Mouse (Mus musculus) heart, postnatal 14 days (tissue): ENCODE results near the gene Cdh8. TPM values are rescaled to one million over a fixed set of nuclear protein-coding genes. Genes with fewer than 3 reads are reported as not detected.

ENCODE experiments used
- DNase-seq, 2 experiments: peaks; one replicate each; pipeline ENCODE4 v3.0.0; 2021 to 2022
- intact Hi-C: fragments of 180-260 bp; cut with DNase I; formaldehyde crosslinking; loops from one replicate; pipeline ENCODE4 v1.15.1; 2025
- long read RNA-seq, 2 experiments: library from polyadenylated mRNA; stranded (forward); transcript quantifications; one replicate each; pipeline ENCODE4 v2.0.0; 2021
- total RNA-seq, 2 experiments: library from RNA; stranded (reverse); gene quantifications; 2 replicates each; pipeline ENCODE4 v1.2.3; 2021

Gene Cdh8
- under 1 TPM; 0.32 to 0.33 TPM for total RNA-seq
- long read RNA-seq, experiment 1: 0 reads
- long read RNA-seq, experiment 2: 0 reads

DNA sequence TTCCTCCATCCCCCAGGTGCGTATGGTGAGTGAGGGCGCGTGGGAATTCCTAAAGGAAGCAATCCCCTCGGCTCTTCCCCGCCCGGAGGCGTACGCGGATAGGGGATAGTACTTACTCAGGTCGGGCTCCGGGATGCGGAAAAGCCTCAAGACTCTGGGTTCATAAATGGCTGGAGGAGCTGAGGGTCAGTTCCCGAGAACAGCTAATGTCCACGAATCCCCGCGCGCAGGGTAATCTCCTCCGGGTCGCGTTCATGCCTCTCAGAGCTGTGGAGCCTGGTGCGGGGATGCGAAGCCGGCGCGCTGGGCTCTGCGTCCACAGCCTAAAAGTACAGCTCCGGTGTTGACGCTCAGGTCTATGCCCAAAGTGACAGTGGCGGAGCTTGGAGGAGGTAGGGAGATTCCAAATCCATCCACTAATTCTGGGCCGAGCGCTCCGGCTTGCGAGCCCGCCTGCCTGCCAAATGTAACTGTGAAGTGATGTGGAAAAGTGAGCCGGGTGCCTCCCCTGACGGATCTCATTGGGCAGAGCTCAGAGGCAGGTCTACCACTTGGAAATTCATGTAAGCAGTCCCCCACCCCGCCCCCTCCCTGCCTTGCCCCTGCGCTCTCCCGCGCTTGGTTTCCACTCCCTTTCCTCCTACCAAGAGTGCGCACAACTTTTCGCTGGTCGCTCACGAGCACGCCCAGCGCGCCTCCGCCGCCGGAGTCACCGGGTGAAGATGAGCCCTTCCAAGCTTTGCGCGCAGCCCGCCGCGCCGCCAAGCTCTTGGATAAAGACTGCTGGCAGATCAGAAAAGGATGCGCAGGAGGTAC lies at the start of gene Cdh8:
Gene Cdh8, minus strand, starts transcription at position 506 of the 816 bp plus-strand sequence.
- DNase-seq: peak; percentile 3 to 5
- intact Hi-C loops: no loop called here

- peak; percentile 8 to 14 for DNase-seq
- intact Hi-C loops: no loop called here
These were observed 30.2 kb upstream of the Cdh8 start for GRCm38 (mm10) chr8:99446506-99446905.

GRCm38 (mm10) chr8:99425901-99426300 lies 9.6 kb upstream of the Cdh8 start:
- intact Hi-C loops: no loop called here
- no peak for DNase-seq

DNA sequence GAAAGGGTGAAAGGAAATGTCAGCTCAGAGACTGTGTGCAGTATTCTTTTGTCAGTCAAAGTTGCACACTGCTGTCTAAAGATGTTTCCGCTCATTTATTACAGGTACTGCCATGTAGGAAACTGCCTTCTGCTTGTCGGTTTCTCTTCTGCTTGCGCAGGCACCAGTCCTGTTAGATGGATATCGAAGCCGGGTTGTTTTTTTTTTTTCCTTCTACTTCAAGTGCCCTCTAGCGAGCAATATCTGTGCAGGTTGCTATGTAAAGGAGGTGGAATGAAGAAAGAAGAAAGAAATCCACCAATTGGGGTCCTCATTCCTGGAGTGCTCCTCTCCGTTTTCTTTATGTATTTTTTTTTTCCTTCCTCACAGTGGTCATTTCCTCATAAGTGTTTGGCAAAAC lies 5.2 kb upstream of the Cdh8 start:
- no peak for DNase-seq
- intact Hi-C loops: no loop called here

GRCm38 (mm10) chr8:99419726-99420125 lies 3.5 kb upstream of the Cdh8 start:
- DNase-seq: no peak

DNA sequence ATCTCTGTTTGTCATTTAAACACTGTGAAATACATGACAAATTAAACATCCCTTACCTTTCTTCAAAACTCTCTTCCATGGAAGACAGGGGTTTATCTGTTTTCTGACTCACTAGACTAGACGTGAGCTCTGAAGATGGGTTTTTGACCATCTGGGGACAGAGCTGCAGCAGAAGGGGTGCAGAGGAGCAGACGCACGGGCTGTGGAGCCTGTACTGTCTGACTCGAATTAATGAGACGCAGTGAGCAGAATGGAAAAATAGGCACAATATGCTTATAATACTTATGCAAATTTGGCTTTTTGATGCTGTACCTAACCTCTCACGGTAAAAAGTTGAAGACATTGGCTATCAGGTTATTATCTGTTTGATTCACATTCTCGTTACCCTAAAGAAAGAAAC lies 1.2 kb upstream of the Cdh8 start:
- DNase-seq: no peak
- intact Hi-C loops: no loop called here

More at GRCm38 (mm10) chr8:99419726-99420125, 3.5 kb upstream of the Cdh8 start:
- intact Hi-C loops: no loop called here

DNA sequence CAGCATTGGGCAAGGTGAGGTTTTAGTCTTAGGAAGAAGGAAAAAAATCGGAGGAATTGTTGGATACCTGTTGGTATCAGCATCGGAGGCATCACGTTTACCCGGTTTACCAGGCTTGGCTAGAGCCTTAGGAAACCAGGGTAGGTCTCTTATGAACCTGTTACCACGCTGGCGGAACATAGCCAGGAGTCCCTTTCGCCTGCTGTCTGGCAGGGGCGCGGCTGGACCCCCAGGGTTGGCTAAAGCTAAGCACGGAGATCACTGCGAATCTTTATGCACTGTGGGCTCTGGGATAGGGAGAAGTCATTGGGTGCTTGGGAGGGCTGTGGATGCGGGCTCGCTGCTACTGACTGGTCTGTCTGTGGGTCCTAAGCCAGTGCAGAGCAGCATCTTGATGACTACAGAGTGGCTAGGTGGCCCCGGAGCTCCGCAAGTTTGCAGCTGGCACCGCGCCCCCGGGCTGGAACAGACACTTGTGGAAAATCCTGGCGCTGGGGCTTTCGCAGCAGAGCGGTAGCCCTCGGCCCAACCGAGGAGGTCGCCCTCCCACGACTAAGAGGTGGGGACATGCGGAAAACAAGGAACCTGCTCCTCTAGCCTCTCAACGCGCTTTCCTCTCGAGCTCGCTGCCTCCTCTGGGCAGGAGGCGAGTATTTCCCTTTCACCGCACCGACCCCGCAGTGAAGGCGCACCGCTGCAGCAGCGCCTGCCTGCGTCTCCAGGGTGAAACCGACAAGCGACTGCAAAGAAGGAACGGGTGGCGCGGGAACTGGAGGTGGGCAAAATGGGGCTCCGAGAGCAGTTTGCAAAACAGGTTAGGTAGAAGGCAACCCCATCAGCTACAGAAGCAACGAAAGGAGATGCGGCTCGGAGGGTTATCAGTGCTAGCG lies 950 bp downstream of the Cdh8 start:
- intact Hi-C loops: no loop called here
- DNase-seq: peak; percentile 2 to 3

- intact Hi-C loops: no loop called here
- no peak for DNase-seq
These were observed 1.8 kb downstream of the Cdh8 start for GRCm38 (mm10) chr8:99414483-99414921.

- intact Hi-C loops: no loop called here
- DNase-seq: no peak
These were observed 2.3 kb downstream of the Cdh8 start for GRCm38 (mm10) chr8:99413877-99414482.

DNA sequence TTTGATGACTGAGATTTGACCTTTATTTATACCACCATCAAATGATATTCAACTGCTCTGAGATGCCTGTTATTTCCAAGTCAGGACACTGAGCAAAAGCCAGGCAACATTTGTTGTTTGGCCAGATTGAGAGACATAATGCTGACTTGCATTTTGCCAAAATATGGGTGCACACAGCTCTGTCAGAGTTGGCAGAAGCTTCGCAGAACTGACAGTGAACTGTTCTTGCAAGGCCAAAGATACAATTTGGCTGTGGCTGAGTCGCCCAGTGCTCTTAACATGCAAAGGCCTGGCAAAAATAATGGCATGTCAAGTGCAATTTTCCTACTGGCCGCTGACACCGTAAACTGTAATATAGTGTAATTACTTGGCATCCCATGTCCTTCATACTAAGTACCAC lies 22.4 kb downstream of the Cdh8 start:
- intact Hi-C loops: no loop called here
- DNase-seq: no peak

DNA sequence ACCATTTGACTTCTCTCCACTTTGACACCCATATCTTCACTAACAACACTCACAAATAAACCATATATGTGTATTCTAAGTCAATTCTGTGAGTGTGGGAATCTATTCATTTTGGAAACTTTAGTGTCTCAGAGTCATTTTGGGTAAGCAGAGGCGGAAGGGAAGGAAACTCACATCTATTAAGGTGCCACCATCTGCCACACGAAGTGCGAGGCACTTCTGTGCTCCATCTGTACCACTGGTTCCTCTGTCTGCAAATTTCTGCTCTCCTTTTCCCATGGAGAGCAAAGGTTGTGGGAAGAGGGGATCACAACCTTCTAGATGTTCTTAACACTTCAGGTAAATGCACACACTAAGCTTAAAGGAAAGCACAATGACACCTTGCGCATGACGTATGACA lies 46.2 kb downstream of the Cdh8 start:
- DNase-seq: no peak
- intact Hi-C loops: no loop called here

DNA sequence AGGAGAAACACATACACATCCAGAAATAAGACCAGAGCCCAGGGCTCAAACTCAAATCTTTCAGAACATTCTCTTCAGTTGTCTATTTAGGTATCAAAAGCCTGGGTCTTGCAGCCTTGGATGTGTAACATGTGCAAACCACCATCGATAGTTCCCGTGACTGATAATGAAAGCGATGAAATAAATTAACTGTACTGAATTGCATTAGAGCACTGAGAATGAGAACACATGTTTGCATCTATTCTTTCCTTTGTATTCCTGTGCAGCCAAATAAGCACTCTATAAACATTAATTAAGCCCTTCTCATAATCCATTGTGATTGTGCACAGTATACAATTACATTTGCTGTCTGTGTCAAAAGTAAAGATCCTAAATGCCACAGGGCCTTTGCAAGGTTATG lies 47.1 kb downstream of the Cdh8 start:
- no peak for DNase-seq
- intact Hi-C loops: no loop called here

DNA sequence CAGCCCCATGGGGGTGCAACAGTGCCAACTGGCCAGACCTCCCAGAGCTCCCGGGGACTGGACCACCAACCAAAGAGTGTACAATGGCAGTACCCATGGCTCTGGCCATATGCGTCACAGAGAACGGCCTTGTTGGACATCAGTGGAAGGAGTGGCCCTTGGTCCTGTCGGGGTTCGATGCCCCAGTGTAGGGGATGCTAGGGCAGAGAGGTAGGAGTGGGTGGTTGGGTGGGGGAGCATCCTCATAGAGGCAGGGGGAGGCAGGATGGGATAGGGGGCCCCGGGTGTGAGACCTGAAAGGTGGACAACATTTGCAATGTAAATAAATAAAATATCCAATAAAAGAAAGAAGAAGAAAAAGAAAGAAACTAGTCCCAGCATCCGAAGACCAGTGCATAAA lies 47.8 kb downstream of the Cdh8 start:
- intact Hi-C loops: no loop called here
- no peak for DNase-seq

- intact Hi-C loops: no loop called here
- DNase-seq: no peak
These were observed 62.3 kb downstream of the Cdh8 start for GRCm38 (mm10) chr8:99353923-99354322.

GRCm38 (mm10) chr8:99353221-99353620 lies 63.0 kb downstream of the Cdh8 start:
- intact Hi-C loops: no loop called here

DNA sequence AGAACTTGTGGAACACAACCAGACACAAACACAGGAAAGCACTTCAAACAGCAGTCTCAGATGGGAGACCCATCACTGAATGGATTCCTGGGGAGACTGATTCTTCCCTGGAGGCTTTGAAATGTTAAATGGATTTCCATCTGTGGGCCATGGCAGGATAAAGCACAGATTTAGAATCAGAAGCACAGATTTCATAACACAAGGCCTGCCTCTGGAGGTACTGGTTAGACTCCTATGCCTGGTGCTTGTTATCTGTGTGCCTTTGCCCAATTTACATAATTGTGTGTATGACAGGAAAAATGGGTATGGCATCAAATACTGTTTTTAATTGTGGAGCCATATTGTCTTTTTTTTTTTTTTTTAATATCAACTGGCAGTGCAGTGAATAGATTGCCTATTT lies 66.8 kb downstream of the Cdh8 start:
- no peak for DNase-seq
- intact Hi-C loops: no loop called here

More at GRCm38 (mm10) chr8:99353221-99353620, 63.0 kb downstream of the Cdh8 start:
- DNase-seq: no peak

- intact Hi-C loops: no loop called here
- no peak for DNase-seq
These were observed 67.7 kb downstream of the Cdh8 start for GRCm38 (mm10) chr8:99348618-99349017.

DNA sequence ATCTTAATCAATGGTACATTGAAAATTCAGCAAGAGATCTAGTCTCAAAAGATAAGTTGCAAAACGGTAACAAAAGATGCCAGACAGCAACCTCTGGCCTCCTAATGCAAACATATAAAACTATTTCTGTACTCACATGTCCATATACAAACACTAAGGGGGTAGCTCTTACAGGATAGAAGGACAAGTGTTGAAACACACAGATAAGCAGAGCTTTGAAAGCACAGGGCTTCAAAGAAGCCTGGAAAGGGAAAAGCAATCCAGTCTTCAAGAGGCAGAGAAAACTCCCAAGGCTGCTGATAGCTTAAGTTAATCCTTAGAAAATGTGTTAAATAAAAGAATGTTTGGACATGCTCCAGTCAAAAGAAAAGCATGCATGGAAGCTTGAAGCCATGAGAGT lies 77.0 kb downstream of the Cdh8 start:
- no peak for DNase-seq
- intact Hi-C loops: no loop called here

DNA sequence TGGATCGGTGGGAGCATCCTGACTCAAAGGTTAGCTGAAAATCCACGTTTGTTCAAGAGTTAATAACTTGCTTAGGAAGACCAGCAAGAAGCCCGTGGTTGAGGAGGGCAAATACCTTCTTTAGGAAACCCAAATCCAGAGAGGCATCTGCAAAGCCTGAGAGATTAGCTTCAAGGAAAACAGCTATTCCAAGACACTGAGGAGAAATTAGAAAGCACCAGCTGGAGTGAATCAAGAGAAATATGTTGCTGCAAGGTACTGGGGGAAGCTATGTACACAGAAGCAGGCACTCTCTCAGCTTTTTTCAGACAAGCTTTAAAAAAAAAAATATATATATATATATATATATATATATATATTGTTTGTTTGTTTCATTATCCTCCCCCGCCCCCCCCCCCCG lies 88.7 kb downstream of the Cdh8 start:
- intact Hi-C loops: no loop called here
- DNase-seq: no peak

DNA sequence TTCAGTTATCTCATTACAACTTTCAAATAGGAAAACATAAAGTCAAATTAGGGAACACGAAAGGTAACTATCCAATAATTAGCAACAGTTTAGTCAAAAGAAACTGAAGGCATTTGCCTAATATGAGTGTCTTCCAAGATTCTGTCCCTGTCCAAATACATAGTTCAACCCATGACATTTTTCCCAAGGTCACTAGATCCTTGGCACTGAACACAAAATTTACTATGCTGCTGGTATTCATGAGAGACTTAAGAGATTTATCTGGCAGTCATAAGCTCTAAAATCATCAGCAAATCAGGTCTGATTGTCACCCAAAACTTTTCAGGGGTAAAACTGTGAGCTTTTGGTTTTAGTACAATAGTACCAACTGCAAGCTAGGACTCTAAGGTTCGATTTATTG lies 101.7 kb downstream of the Cdh8 start:
- no peak for DNase-seq
- intact Hi-C loops: no loop called here

DNA sequence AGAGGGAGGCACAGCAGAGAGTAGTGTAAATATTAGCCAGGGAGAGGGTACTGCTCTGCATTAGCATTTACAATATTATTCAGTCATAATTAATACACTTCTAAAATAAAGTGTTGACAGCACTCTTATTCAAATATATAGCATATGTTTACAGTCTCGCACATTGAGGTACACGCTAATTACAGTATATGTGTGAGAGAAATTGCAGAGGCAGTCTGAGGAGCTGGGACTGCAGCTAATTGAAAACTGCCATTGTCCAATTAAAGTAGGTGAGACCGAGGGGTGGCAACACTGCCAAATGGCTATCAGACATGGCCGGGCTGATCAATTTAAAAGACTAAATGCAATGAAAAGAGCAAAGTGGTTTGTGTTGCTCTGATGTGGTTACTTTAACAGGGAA lies 112.1 kb downstream of the Cdh8 start:
- no peak for DNase-seq
- intact Hi-C loops: no loop called here
